Mouse (Mus musculus) heart, adult 2 months (tissue): ENCODE measurements around the gene Gm867.

Experiments
- CTCF ChIP-seq: fragments of 200-600 bp; IDR thresholded peaks from 2 replicates; pipeline ENCODE4 v1.8.1; 2022; ENCODE audit warnings: antibody characterized with exemption, mild to moderate bottlenecking, moderate library complexity
- EP300 ChIP-seq: fragments of 200-500 bp; IDR thresholded peaks from 2 replicates; pipeline ENCODE4 v1.6.1; 2011; ENCODE audit warnings: low read depth, low read length, control low read depth; ENCODE audit not compliant: insufficient read depth
- POLR2A ChIP-seq: fragments of 200-500 bp; IDR thresholded peaks from 2 replicates; pipeline ENCODE4 v1.6.1; 2011; ENCODE audit warnings: mild to moderate bottlenecking, low read depth, low read length, control low read depth; ENCODE audit not compliant: insufficient read depth

GRCm38 (mm10) chr10:75915557-75915956 lies 24.9 kb downstream of the Gm867 start:
- TF ChIP-seq CTCF (no peak), POLR2A (no peak), EP300 (no peak)
